Mouse (Mus musculus) hindbrain, embryonic 16.5 days (tissue): Measurements from ENCODE around the gene Cd276. TPM values are rescaled to one million over a fixed set of nuclear protein-coding genes. Genes with fewer than 3 reads are reported as not detected.
"Not testable (repeated sequence)": the region's sequence is repeated elsewhere in the genome, so short reads cannot be mapped to it uniquely, and the experiment has no call there.

ENCODE experiments used
- ATAC-seq: fragments of 200-750 bp; cut with Nextera tagmentation; 2 replicates; pipeline ENCODE4 v1.8.0; 2017; ENCODE audit warnings: moderate TSS enrichment, moderate library complexity
- H3K27ac ChIP-seq: fragments of 300-500 bp; sonication (generic); 2 replicates; pipeline ENCODE4 v1.5.1; 2014; ENCODE audit warnings: low read depth, mild to moderate bottlenecking, control low read depth, low read length, moderate library complexity
- H3K27me3 ChIP-seq: fragments of 300-500 bp; sonication (generic); replicated peaks from 2 replicates; pipeline ENCODE4 v1.6.1; 2014; ENCODE audit warnings: low read length; ENCODE audit not compliant: control insufficient read depth, insufficient read depth
- H3K36me3 ChIP-seq: fragments of 300-500 bp; sonication (generic); 2 replicates; pipeline ENCODE4 v1.6.1; 2014; ENCODE audit warnings: mild to moderate bottlenecking, low read length, moderate library complexity, mixed read lengths; ENCODE audit not compliant: control insufficient read depth, insufficient read depth
- H3K4me1 ChIP-seq: fragments of 300-500 bp; sonication (generic); 2 replicates; pipeline ENCODE4 v1.6.1; 2014; ENCODE audit warnings: low read depth, low read length; ENCODE audit not compliant: control insufficient read depth, insufficient read depth
- H3K4me2 ChIP-seq: fragments of 300-500 bp; sonication (generic); 2 replicates; pipeline ENCODE4 v1.6.1; 2014; ENCODE audit warnings: mild to moderate bottlenecking, low read length, control low read depth, moderate library complexity
- H3K4me3 ChIP-seq: fragments of 300-500 bp; sonication (generic); 2 replicates; pipeline ENCODE4 v1.5.1; 2014; ENCODE audit warnings: mild to moderate bottlenecking, low read length, control low read depth, moderate library complexity
- H3K9ac ChIP-seq: fragments of 300-500 bp; sonication (generic); 2 replicates; pipeline ENCODE4 v1.6.1; 2014; ENCODE audit warnings: low read depth, mild to moderate bottlenecking, control low read depth, low read length, moderate library complexity
- H3K9me3 ChIP-seq: fragments of 300-500 bp; sonication (generic); 2 replicates; pipeline ENCODE4 v1.6.1; 2014; ENCODE audit warnings: mild to moderate bottlenecking, low read length, moderate library complexity; ENCODE audit not compliant: control insufficient read depth
- WGBS: fragments of 180-500 bp; shearing (Covaris S2); extraction: QIAGEN DNeasy Blood & Tissue Kit; methylation state at CpG from one replicate; pipeline ENCODE4 v1.1.7; 2014; 5-methylcytosine and 5-hydroxymethylcytosine counted together
- polyA plus RNA-seq: library from polyadenylated mRNA; unstranded; fragments of >200 nt; fragmentation: Nextera tagmentation; extraction: Ambion mirVana; gene quantifications from 2 replicates; pipeline ENCODE4 v1.2.1, GENCODE M21; 2015

Gene Cd276
- polyA plus RNA-seq, 1 experiment from 2014 or later: 24.6 TPM

- not testable (repeated sequence) for H3K4me1 ChIP-seq, H3K4me3 ChIP-seq, H3K4me2 ChIP-seq, ATAC-seq, H3K27ac ChIP-seq, H3K27me3 ChIP-seq, H3K9me3 ChIP-seq, H3K9ac ChIP-seq, H3K36me3 ChIP-seq
- 82% methylated on average over 10 of the region's 10 CpGs for WGBS
Measured at GRCm38 (mm10) chr9:58580453-58581195, 25.4 kb upstream of the Cd276 start.

DNA sequence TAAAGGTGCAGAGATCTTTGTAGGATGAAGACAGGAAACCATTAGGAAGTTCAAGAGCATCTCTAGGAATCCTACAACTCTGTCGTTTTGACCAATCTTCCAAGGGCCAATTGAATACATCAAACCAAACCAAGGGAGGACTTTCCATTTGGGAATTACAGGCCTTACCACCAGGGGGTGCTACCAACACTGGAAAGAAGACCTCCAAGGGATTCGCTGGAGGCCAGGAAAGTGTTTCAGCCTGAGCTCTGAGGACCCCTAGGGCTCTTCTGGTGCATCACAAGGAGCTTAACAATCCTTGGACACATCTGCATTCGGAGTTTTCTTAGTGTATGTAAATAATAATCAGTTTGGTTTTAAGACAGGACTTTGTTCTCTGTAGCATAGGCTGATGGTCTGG, 23.4 kb upstream of the Cd276 start:
- H3K9ac ChIP-seq: no peak overlapping the region
- ATAC-seq: no peak
- no peaks in the 10 kb centered on the region for H3K9me3 ChIP-seq
- 22% methylated on average over 3 of the region's 3 CpGs for WGBS
- no peaks in the 10 kb centered on the region for H3K27me3 ChIP-seq
- H3K36me3 ChIP-seq: no peaks in the 10 kb centered on the region
- H3K4me3 ChIP-seq: no peak overlapping the region
- H3K4me2 ChIP-seq: no peak overlapping the region
- no peak overlapping the region for H3K27ac ChIP-seq
- H3K4me1 ChIP-seq: peaks cover 4% of the 10 kb centered on the region

DNA sequence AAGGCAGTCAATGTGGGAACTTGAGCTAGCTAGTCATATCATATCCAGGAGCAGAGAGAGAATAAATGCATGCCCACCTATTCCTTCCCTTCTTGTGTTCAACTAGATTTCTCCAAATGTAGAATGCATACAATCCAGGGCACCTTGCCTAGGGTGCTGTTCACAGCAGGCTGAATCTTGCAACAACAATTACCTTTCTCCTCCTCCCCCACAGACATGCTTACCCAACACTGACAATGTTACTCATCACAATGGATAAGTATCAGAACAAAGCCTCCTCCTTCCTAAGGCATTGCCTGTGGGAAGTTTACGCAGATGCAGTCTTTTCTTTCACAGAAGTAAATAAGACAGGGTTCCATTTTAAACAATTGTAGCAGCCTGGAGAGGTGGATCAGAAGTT, 15.8 kb upstream of the Cd276 start:
- no peaks in the 10 kb centered on the region for H3K4me1 ChIP-seq

DNA sequence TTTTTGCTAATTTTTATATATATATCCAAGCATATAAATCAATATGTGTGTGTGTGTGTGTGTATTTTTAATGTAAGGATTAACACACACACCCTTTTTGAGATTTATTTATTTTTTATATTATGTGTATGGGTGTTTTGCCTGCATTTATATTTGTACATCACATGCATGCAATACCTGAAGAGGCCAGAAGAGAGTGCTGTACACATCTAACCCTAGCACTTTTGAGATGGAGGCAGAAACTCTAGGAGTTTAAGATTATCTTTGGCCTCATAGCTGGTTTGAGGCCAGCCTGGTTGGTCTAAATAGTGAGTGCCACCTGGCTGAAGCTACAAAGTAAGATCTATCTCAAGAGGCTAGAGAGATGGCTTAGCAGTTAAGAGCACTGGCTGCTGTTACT, 12.4 kb upstream of the Cd276 start:
- H3K4me2 ChIP-seq: no peak overlapping the region
- H3K4me3 ChIP-seq: no peak overlapping the region
- ATAC-seq: no peak
- H3K27me3 ChIP-seq: no peaks in the 10 kb centered on the region
- no peak overlapping the region for H3K9ac ChIP-seq
- H3K36me3 ChIP-seq: no peaks in the 10 kb centered on the region
- H3K4me1 ChIP-seq: no peaks in the 10 kb centered on the region
- no peaks in the 10 kb centered on the region for H3K9me3 ChIP-seq
- no peak overlapping the region for H3K27ac ChIP-seq

More for the DNA sequence above, 15.8 kb upstream of the Cd276 start:
- H3K9me3 ChIP-seq: no peaks in the 10 kb centered on the region
- H3K4me3 ChIP-seq: no peak overlapping the region
- H3K27ac ChIP-seq: no peak overlapping the region
- H3K36me3 ChIP-seq: no peaks in the 10 kb centered on the region
- H3K4me2 ChIP-seq: no peak overlapping the region
- WGBS: 91% methylated on average over 1 of the region's 1 CpGs
- H3K9ac ChIP-seq: no peak overlapping the region
- no peaks in the 10 kb centered on the region for H3K27me3 ChIP-seq
- no peak for ATAC-seq

- H3K4me3 ChIP-seq, H3K27me3 ChIP-seq, H3K9me3 ChIP-seq, H3K36me3 ChIP-seq, H3K27ac ChIP-seq, H3K4me1 ChIP-seq, ATAC-seq, H3K9ac ChIP-seq, H3K4me2 ChIP-seq: not testable (repeated sequence)
- WGBS: 81% methylated on average over 3 of the region's 3 CpGs
Measured at GRCm38 (mm10) chr9:58565945-58566344, 10.7 kb upstream of the Cd276 start.

DNA sequence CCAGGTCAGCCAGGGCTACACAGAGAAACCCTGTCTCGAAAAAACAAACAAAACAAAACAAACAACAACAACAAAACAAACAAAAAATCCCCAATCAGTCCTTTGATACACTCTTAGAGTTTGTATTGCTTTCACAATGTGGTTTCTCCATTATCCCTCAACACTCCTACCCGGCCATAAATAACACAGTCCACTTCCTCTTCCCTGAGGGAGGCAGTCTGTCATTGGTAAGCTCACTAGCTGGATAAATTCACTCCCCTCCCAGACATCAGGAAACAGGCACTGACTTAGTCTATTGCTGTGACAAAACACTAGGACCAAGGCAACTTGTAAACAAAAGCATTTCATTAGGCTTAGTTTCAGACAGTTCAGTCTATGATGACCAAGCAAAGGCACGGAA, 5.0 kb upstream of the Cd276 start:
- Histone ChIP-seq H3K4me2 (no peak overlapping the region), H3K4me1 (peaks cover 7% of the 10 kb centered on the region), H3K4me3 (no peak overlapping the region), H3K27me3 (no peaks in the 10 kb centered on the region), H3K27ac (no peak overlapping the region), H3K9me3 (no peaks in the 10 kb centered on the region), H3K9ac (no peak overlapping the region), H3K36me3 (no peaks in the 10 kb centered on the region)
- ATAC-seq: no peak
- WGBS: 72% methylated on average over 3 of the region's 3 CpGs

- no peaks in the 10 kb centered on the region for H3K36me3 ChIP-seq
- peaks cover 17% of the 10 kb centered on the region for H3K4me1 ChIP-seq
- ATAC-seq: no peak
- H3K4me3 ChIP-seq: no peak overlapping the region
- WGBS: 64% methylated on average over 3 of the region's 3 CpGs
- H3K27ac ChIP-seq: no peak overlapping the region
- H3K4me2 ChIP-seq: no peak overlapping the region
- H3K9me3 ChIP-seq: no peaks in the 10 kb centered on the region
- H3K9ac ChIP-seq: no peak overlapping the region
- H3K27me3 ChIP-seq: no peaks in the 10 kb centered on the region
Measured at GRCm38 (mm10) chr9:58557457-58558455, 2.5 kb upstream of the Cd276 start.

DNA sequence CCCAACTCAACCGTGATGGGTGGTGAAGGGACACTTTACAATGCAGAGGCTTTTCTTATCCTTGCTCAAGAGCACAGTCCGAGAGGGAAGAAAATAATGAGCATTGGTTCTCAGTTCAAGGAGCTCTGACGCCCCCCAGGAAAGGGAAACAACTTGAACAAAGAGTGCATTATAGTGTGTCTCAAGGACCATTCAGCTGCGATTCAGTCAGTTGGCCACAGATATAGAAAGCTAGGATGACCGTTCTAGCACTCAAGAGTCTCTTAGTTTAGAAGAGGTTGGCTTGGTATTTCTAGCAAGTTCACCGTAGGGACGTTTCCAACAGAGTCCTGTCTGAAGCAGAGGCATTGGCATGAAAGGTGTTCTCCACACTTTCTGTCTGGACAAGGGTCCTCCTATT, 1.4 kb upstream of the Cd276 start:
- Histone ChIP-seq H3K4me3 (no peak overlapping the region), H3K4me1 (peaks cover 17% of the 10 kb centered on the region), H3K27me3 (no peaks in the 10 kb centered on the region), H3K9me3 (no peaks in the 10 kb centered on the region), H3K27ac (no peak overlapping the region), H3K9ac (no peak overlapping the region), H3K36me3 (no peaks in the 10 kb centered on the region), H3K4me2 (no peak overlapping the region)
- no peak for ATAC-seq
- 54% methylated on average over 7 of the region's 7 CpGs for WGBS

DNA sequence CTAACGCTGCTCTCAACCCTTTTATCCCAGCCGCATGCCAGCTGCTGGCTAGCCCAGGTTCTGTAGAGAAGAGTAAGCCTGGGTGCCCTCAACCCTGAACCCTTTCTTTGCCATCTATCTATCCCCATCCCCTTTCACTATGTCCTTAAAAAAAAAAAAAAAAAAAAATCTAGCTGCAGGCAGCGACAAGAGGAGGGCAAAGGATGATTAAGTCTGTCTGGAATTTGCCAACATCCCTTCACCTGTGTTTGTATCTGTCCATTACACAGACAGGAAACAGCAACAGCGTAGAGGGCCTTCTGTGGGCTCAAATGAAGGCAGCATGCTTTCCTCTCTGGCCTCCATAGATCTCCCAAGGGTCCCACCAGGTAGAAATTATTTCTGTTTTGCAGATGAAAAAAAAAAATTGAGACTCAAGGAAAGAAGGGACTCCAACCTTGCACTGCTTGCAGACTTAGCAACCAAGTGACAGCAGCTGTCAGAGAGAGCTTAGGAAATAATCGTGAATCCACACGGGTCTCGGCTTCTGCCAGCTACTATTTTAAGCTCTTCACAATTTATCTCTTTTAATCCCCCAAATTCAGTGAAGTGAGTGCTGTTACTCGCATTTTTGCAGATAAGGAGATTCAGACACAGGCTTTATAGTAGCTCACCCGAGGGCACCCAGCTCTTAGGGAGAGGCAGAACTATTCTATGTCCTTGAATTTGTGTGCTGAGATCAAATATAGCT, 613 bp upstream of the Cd276 start:
- no peaks in the 10 kb centered on the region for H3K36me3 ChIP-seq
- peak overlapping the region; percentile 83 for H3K4me2 ChIP-seq
- ATAC-seq: no peak
- H3K4me3 ChIP-seq: peak overlapping the region; percentile 78
- no peaks in the 10 kb centered on the region for H3K27me3 ChIP-seq
- H3K9ac ChIP-seq: peak overlapping the region; percentile 95
- no peaks in the 10 kb centered on the region for H3K9me3 ChIP-seq
- H3K4me1 ChIP-seq: peaks cover 17% of the 10 kb centered on the region
- 17% methylated on average over 9 of the region's 9 CpGs for WGBS
- peak overlapping the region; percentile 97 for H3K27ac ChIP-seq
